Mouse (Mus musculus) neural tube, embryonic 10.5 days (tissue): ENCODE results near the gene Gm11084.
"Not testable (repeated sequence)": the region's sequence is repeated elsewhere in the genome, so short reads cannot be mapped to it uniquely, and the experiment has no call there.

Experiments
- DNase-seq: peaks from one replicate; pipeline ENCODE4 v3.0.0-alpha.2; 2017; ENCODE audit warnings: low spot score; ENCODE audit errors: extremely low spot score

The Gm11084 gene

DNA sequence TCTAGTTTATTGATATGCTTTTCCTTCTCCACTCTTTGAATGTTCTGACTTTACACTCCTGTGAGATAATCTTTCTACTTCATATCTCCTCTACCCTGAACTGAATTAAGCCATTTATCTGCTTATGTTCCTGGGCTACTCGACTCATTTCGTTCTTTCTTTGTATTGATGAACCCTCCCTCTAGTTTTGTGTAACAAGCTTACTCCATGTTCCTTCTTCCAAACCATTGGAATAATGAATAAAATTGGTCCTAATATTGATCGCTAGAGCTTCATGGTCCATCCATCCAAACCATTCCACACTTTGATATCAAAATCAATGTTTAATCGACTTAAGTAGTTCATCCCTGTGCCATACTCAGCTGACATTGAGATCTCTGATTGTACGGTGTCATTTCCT, at the start of gene Gm11084:
Gene Gm11084, minus strand, starts transcription at position 101 of the 400 bp plus-strand sequence.
- DNase-seq, result no peak

DNA sequence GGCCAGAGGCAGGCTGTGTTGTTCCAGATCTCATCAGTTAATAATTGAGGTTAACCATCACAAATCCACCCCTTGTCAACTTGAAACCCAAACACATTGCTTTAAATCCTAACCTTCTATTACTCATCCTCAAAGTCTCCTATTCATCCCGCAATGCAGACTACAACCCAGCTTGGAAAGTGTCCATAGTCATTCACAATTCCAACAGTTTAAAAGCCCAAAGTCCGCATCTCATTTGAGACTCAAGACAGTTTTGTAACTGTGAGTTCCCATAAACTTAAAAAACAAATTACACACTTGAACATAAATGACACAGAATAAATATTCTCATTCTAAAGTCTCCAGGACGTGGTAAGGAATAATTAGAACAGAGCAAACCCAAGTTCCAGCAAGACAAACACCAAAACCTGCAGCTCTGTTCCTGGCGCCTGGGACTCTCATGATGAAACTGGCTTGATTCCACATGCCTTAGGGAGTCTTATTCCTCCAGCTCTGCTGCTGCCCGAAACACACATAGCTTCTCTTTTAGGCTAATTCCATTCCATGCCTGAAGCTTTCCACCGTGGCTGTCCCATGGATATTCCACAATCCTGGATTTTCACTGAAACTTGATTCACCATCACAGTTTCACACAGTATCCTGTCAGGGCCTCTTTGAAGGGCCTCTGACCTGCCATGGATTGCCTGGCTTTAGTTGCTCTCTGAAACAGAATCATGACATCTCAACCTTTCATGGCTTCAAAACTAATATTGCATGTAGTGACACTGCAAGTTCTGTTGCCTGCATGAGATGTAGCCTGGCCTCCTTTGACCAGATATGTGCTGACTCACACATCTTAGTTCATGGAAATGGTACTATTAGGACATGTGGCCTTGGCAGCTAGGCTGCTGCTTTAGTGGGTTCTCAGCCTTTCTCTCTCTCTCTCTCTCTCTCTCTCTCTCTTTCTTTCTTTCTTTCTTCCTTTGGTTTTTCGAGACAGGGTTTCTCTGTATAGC, 44.8 kb upstream of the Gm11084 start:
- DNase-seq, result no peak

DNA sequence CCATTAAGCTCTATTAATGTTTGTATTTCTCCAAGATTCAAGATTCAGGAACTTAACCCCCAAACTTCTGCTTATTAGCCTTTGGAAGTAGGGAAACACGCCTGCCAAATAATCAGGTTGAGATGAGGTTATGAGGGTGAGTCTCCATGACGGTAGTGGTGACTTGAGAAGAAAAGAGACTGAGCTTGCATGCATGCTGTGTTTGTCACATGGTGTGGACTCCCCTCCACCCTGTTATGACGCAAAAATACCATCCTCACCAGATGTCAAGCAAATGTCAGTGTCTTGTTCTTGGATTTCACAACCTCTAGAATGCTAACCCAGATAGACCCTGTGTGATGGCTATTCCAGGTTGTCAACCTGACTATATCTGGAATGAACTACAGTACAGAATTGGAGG, 43.3 kb upstream of the Gm11084 start:
- no peak for DNase-seq

DNA sequence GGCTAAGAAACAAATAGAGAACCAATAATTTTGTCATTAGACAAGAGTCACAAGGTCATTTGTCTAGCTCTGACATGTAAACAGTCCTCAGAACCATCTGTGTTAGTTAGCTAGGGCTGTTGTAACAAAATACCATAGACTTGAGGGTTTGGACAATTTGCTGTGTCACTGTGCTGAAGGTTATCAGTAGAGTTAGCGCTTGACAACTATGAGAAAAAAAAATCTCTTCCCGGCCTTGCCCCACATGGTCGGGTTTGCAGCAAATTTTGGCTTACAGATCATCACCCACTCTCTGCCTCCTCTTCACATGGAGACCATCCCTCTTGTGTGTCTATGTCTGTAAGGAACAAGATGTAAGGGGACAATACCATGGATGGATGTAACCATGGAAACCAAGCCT, 41.5 kb upstream of the Gm11084 start:
- no peak for DNase-seq

DNA sequence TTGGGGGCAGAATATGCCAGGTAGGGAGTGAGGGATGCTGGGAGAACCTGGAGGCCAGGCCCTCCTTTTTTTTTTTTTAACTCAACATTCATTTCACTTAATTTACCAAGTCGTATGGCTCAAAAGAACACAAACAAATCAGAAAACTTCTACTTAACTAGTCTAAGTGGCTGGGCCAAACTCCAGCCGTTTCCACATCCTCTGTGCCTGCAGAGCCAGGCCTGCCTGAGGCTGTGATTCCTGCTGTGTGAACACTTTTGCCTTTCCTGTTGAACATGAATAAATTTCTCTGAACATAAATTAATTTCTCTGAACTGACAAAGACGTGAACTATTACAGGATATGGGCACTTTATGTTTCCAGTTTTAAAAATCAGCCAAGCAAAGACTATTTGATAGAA, 40.6 kb upstream of the Gm11084 start:
- DNase-seq, result no peak

DNA sequence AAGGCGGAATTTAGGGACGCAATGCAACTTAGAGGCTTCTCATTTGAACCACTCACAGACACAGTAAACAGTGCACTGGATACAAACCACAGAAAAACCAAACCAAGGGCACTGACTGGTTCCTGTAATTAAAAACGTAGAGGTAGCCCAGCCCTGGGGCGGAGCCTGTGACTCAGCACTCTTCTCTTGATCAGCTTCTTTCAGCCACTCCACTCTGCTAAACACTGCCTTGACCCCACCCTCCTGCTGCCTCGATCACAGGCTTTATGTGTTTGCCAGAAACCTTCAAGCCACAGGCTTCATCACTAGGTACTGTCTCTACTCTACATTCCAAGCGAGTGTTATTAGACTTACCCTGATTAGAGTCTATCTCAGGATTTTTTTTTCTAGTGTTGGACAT, 37.3 kb upstream of the Gm11084 start:
- no peak for DNase-seq

DNA sequence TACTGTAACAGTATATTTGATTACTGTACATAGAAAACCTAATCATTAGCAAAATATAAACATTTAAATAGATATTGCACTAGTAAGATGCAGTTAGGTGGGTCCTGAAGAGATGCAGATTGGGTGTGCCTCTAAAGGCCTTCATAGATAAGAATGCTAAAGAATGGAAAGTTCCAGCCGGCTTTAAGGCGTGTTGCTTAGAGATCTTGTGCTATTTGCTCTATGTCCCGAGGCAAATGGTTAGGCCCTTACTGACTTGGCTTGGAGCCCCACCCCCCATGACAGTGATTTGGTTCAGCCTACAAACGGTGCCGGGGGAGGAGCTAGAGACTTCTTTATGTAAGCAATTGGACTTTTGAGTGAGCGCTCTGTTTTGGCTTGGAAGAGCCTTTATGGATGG, 34.5 kb upstream of the Gm11084 start:
- DNase-seq, result no peak

DNA sequence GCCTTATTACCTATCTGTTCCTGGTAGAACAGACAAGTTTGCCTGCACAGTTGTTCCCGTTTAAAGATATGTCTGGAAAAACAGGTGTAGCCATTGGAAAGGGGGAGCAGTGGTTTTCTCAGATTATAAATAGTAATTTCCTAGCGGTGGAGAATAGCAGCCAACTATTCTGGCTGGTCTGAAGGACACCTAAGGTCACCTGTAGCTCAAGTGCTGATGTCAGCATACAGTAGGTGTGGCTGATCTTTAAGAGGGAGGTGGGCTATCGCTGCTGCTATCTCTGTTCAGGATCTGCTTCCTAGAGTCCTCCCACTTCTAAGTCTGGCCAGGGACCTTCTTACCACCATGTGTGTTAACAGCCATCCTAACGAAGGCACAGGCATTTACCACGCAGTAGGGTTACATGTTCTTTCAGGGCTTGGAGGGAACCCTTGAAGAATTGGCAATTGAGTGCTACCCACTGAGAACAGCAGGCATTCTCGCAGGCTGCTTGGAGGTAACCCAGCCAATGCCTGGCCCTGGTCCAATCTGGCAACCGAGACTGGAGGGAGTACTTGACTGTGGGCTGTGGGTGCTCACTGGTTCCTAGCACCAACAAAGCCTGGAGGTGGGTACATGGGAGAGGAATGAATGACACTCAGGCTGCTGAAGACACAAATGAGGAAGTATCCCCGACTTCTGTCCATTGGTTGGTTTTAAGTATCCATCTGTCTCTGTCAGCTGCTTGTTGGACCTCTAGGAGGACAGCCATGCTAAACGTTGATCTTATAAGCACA, 33.0 kb upstream of the Gm11084 start:
- DNase-seq, result no peak

DNA sequence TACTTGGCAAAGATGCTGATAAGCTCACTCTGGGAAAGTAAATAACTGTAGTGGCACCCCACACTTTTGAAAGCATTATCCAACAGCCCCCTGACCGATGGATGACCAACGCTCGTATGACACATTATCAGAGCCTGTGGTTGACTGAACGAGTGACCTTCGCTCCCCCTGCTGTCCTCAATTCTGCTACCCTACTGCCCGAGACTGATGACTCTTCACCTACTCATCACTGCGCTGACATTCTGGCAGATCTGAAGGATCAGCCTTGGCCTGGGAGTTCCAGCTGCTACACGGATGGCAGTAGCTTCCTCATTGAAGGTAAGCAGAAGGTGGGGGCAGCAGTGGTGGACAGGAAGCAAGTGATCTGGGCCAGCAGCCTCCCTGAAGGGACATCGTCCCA, 27.5 kb upstream of the Gm11084 start:
- not testable (repeated sequence) for DNase-seq

DNA sequence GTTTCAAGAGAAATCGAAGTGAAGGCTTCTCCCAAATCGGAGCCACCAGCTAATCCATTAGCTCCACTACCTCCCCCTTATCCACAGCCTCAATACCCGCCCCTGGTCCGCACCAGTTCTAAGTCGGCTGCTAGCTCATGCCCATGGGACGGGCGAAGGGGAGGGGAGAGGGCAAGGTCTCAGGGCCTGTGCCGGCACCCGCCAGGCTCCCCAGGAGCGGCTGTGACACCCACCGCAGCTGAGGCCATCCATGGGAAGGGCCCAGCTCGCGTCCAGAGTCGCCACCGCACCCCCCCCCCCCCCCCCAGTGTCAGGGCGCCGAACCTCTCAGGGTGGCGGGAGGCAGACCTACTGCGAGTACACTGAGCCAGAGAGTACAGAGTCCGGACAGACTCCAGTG, 26.1 kb upstream of the Gm11084 start:
- DNase-seq, result no peak

DNA sequence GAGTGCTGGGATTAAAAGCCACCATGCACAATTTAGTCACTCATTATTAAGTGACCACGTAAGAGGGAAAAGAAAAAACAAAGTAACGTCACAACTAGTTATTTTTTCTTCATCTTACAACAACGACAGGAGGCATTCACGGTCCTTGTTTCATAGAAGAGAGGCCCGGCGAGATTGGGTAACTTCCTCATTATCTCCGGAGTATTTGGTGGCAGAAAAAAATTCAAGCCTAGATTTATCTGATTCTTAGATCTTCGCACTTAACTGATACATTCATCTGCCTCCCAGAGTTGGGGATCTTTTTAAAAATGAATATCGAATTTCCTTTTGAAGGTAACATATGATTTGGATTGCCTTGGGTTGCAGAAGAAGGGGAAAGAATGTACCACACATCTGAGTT, 21.0 kb upstream of the Gm11084 start:
- DNase-seq, result no peak

DNA sequence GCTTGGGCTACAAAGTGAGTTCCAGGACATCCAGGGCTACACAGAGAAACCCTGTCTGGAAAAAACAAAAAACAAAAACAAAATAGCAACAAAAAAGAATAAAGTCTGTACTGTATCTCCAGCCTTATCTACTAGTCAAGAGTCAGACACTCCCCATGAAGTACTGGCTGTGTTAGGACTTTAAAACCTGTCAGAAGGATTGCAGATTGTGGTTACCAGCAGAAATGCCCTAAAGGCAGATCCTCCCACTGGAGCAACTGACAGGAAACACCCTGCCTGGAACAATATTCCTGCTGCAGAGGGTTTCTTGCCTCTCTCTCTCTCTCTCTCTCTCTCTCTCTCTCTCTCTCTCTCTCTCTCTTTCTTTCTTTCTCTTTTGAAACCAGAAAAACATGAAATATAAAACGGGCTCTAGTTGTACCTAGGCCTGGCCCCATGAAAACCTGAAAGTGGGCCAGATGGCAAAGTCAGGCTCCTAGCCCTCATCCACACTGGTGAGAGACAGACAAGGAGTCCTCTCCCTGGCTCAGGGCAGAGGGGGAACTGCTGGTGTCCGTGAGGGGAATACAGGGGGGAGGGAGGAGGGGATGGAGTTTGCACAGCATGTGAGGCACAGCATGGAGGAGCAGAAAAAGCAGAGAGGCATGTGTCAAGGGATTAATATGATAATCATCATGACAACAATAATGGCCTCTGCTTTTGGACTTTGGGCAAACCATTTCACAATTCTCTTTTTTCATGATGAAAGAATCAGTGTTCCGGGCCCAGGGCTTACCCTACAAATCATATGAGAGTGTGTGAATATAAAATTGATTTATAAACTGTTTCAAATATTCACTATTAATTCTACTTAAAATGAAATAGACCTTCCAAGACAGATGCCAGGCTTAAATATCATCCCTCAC, 19.3 kb upstream of the Gm11084 start:
- no peak for DNase-seq

DNA sequence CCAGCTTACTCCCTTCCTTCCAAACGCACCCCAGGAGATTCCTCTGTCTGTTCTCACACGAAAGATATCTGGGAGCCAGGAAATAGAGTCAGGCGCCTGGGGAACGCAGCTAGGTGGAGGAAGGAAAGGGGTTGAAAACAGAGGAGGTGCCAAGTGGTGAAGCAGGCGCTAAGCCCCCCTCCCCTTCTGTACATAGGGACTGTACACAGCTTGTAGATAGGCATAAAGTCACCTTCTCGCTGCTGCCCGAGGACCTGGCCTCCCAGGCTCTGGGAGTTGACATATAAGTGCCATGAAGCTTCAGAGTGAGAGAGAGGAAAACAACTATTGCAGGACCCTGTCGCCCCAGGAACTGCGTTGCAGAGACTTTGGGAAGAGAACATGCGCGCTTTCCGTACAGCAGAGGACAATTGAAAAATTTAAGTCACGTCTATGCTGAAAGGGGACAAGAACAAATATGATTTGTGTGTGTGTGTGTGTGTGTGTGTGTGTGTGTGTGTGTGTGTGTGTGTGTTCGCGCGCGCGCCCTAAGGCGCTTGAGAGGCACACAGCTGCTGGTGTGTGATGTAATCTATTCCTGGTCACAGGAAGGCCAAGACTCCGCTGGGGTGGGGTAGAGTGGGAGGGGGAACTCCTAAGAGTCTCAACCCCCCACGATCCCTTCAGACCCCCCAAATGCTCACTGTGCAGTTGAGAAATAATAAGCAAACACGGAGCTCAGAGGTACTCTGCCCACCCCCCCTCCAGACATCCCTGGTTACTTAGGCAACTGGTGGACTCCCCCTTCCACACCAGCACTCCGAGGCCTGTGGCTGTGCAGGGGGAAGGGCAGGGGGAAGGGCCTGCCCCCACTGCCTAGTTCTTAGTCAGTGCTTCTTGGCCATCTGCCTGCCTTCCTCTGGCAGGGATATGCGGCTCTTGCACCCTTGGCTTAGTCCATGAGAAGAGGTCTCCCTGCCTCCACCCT, 17.5 kb upstream of the Gm11084 start:
- DNase-seq, result peak; percentile 45

DNA sequence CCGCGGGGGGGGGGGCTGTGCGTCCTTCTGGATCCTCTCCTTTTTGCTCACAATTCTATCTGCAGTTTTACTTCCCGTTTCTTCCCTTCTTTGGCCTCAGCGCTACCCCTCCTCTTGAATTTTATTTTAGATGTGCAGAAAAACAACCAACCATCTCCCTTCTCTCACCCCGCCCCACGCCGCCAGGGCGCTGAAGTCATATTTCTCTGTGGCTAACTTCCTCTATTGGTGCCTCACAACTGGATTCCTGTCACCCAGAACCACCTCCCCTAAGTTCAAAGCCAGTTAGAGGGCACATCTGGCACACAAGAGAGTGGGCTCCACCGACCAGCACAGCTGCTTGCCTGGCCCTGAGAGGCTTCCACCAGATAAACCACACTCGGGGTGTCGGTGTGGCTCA, 16.5 kb upstream of the Gm11084 start:
- no peak for DNase-seq

DNA sequence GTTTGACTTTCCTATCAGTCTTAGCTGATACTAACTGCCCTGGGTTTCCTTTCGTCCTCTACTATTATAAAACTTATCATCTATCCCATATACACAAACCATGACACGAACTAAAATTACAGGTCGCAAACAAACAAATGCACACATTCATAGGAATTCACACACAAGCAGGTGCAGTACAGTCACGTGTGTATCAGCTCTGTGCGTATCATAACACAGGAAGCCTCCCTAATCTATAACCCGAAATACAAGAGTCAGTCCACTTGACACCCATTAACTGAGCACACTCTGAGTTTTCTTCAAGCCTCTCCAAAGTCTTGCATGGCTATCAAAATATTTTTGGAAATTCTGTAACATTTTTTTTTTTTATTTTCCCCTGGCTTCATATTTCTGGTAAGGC, 15.9 kb upstream of the Gm11084 start:
- DNase-seq, result no peak

DNA sequence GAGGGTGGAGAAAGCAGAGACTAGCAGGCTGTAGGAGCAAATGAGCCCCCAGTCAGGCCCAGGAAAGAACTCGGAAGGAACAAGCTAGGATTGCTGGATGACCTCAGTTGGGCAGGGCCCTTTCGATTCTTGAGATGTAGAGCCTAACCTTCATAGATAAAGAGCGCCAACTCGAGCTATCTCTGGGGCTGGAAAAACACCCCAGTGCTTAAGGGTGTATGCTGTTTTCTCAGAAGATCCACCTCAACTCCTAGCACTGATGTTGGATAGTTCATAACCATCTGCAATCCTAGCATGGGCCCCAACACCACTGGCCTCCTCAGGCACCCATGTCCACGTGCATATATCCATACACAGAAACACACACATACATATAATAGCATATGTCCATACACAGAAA, 15.5 kb upstream of the Gm11084 start:
- DNase-seq, result no peak

DNA sequence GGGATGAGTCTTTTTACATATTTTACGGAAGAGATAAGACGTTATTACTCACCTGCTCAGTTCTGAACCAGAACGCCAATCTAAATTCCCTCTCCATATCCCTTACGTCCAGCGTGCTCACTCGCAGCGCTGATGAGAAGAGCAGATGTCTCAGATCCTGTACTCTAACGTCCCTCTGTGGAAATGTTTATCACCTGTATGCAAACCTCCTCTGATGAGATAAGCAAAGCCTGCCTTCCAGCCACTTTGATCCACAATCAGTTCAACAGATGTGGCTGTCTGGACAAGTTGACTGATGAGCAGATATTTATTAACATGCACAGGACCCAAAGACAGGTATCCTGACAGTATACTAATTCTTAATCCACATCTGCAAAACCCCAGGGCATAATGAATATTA, 13.7 kb upstream of the Gm11084 start:
- DNase-seq, result no peak

DNA sequence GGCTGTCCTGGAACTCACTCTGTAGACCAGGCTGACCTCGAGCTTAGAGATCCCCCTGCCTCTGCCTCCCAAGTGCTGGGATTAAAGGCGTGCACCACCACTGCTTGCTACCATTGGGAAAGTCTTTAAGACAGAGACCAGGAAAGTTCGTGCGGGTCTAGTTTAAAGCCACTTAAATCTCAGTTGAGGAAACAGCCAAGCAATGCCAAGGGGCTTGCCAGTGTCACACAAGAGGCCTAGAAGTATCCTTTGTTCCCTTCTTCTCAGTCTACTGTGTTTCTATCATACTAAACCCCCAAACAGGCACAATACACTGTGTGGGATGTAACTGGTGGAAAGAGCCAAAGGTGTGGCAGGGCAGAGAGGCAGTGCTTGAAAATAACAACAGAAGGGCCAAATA, 11.1 kb upstream of the Gm11084 start:
- no peak for DNase-seq

DNA sequence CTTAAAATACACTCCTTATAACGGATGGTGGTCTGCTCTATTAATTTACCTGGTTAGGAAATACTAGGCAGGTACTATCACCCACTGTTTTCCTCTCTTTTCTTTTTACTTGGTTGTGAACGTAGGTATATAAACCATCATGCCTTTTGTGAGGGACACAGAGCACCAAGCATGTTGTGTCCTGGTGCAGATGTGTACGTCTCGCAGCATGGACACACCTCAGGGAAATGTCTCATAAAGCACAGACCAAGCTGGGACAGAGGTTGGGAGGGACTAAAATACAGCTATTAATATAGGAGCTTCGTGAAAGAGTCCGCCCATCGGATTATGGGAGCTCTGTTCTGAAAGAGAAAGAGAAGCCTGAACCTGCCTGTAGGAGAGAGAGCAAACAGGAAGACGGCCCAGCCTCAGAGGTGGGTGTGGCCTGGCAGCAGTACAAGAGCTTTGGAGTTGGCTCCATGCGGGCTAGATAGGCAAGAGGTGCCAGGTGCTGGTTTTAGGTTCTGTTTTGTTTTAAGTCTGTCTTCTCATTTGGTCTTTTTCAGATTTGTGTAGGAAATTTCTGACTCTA, 10.4 kb upstream of the Gm11084 start:
- DNase-seq, result no peak
